Mouse (Mus musculus) ES-Bruce4 (cell line): ENCODE results near the gene Apol7a. TPM values are rescaled to one million over a fixed set of nuclear protein-coding genes. Genes with fewer than 3 reads are reported as not detected.

Source experiments
- H3K27ac ChIP-seq: 2 replicates; pipeline ENCODE4 v1.5.1; 2012; ENCODE audit warnings: low read length, inconsistent platforms; ENCODE audit not compliant: insufficient read depth
- H3K27me3 ChIP-seq: 2 replicates; pipeline ENCODE4 v1.6.1; 2012; ENCODE audit warnings: mild to moderate bottlenecking, low read length, inconsistent platforms; ENCODE audit not compliant: control insufficient read depth, poor library complexity, insufficient read depth, severe bottlenecking
- H3K36me3 ChIP-seq: 2 replicates; pipeline ENCODE4 v1.6.1; 2012; ENCODE audit warnings: inconsistent platforms, mild to moderate bottlenecking, low read length, moderate library complexity; ENCODE audit not compliant: control insufficient read depth, poor library complexity, insufficient read depth, severe bottlenecking
- H3K4me1 ChIP-seq: one replicate; pipeline ENCODE4 v1.8.1; 2011; ENCODE audit warnings: low read length; ENCODE audit not compliant: control insufficient read depth, insufficient read depth
- H3K4me3 ChIP-seq: 2 replicates; pipeline ENCODE4 v1.5.1; 2011; ENCODE audit warnings: low read depth, mild to moderate bottlenecking, low read length
- H3K9ac ChIP-seq: 2 replicates; pipeline ENCODE4 v1.6.1; 2012; ENCODE audit warnings: low read depth, mild to moderate bottlenecking, inconsistent platforms; ENCODE audit not compliant: poor library complexity, severe bottlenecking
- H3K9me3 ChIP-seq: replicated peaks from 2 replicates; pipeline ENCODE4 v1.6.1; 2012; ENCODE audit warnings: mild to moderate bottlenecking, low read length, inconsistent platforms; ENCODE audit not compliant: control insufficient read depth, poor library complexity, insufficient read depth, severe bottlenecking
- CTCF ChIP-seq: IDR thresholded peaks from one replicate; pipeline ENCODE4 v1.8.1; 2011; ENCODE audit warnings: low read depth, low read length
- EP300 ChIP-seq: IDR thresholded peaks from 2 replicates; pipeline ENCODE4 v1.6.1; 2011; ENCODE audit warnings: low read depth, low read length; ENCODE audit not compliant: insufficient read depth
- POLR2A ChIP-seq: IDR thresholded peaks from one replicate; pipeline ENCODE4 v1.8.1; 2011; ENCODE audit warnings: low read length; ENCODE audit not compliant: insufficient read depth
- polyA plus RNA-seq: library from polyadenylated mRNA; stranded (reverse); fragments of >200 nt; gene quantifications from 2 replicates; pipeline ENCODE4 v1.2.4, GENCODE M21; 2011; ENCODE audit warnings: low read depth; ENCODE audit not compliant: missing spikeins, insufficient read depth, insufficient read length

Gene Apol7a
- polyA plus RNA-seq, 1 experiment = not detected

DNA sequence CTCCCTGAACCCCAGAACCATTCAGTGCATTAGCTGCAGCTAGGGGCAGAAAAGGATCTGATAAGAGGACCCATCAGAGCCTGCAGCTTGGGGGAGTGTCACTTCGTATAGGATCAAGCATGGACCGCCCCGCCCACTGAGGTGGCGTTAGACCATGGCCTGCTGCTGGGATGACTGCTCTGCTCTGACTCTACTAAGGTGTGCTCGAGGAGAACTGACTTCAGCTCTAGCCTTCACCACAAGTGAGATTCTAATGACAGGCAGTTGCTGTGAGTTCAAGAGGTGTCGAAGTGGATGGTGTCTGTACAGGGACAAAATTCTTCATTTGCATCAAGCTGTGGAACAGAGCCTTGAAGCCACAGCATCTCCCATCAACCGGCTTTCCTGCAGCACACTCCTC lies 46.0 kb downstream of the Apol7a start:
- no peak for TF ChIP-seq POLR2A
- TF ChIP-seq CTCF = no peak
- TF ChIP-seq EP300 = no peak
- Histone ChIP-seq H3K9me3 (no peaks in the 10 kb centered on the region), H3K27ac (no peak overlapping the region), H3K27me3 (no peaks in the 10 kb centered on the region), H3K4me1 (peaks cover 11% of the 10 kb centered on the region), H3K36me3 (no peaks in the 10 kb centered on the region), H3K4me3 (no peak overlapping the region), H3K9ac (no peak overlapping the region)

- Histone ChIP-seq H3K4me1 (peaks cover 11% of the 10 kb centered on the region), H3K27ac (no peak overlapping the region), H3K4me3 (no peak overlapping the region), H3K9ac (no peak overlapping the region), H3K9me3 (no peaks in the 10 kb centered on the region), H3K27me3 (no peaks in the 10 kb centered on the region), H3K36me3 (no peaks in the 10 kb centered on the region)
- TF ChIP-seq POLR2A (no peak), CTCF (no peak), EP300 (no peak)
These were observed 48.8 kb downstream of the Apol7a start for GRCm38 (mm10) chr15:77350117-77350516.

DNA sequence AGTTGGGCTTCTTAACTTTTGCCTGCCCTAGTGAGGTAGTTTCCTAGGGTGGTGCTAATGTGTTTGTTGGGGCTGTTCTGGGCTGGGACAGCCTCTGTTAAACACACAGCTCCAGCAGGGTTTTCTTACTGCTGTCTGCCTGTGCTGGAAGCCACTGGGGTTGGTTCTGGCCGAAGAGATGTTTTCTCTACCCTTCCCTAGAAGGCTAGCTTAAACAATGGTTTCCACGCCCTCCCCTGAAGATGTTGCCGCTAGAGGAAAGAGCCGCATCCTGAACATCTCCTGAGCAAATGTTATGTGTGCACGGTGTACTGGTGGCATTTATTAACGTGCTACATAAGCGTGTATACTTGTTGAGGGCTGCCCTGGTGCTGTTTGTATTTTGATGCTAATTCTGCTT lies 50.8 kb downstream of the Apol7a start:
- Histone ChIP-seq H3K4me3 (no peak overlapping the region), H3K36me3 (no peaks in the 10 kb centered on the region), H3K27me3 (no peaks in the 10 kb centered on the region), H3K9me3 (no peaks in the 10 kb centered on the region), H3K4me1 (peaks cover 1% of the 10 kb centered on the region), H3K27ac (peak overlapping the region; percentile 57), H3K9ac (no peak overlapping the region)
- TF ChIP-seq POLR2A = no peak
- TF ChIP-seq CTCF = no peak
- TF ChIP-seq EP300 = no peak

GRCm38 (mm10) chr15:77344127-77345125 lies 54.5 kb downstream of the Apol7a start:
- TF ChIP-seq EP300 = 0 out of 2 replicates have a peak, but pooled peaks have one; percentile 41
- TF ChIP-seq POLR2A = no peak
- H3K36me3 ChIP-seq = no peaks in the 10 kb centered on the region
- H3K9me3 ChIP-seq = no peaks in the 10 kb centered on the region
- H3K4me3 ChIP-seq = peak overlapping the region; percentile 19
- H3K27me3 ChIP-seq = no peaks in the 10 kb centered on the region
- peak overlapping the region; percentile 46 for H3K9ac ChIP-seq
- peaks cover 2% of the 10 kb centered on the region for H3K4me1 ChIP-seq
- peak overlapping the region; percentile 70 for H3K27ac ChIP-seq

DNA sequence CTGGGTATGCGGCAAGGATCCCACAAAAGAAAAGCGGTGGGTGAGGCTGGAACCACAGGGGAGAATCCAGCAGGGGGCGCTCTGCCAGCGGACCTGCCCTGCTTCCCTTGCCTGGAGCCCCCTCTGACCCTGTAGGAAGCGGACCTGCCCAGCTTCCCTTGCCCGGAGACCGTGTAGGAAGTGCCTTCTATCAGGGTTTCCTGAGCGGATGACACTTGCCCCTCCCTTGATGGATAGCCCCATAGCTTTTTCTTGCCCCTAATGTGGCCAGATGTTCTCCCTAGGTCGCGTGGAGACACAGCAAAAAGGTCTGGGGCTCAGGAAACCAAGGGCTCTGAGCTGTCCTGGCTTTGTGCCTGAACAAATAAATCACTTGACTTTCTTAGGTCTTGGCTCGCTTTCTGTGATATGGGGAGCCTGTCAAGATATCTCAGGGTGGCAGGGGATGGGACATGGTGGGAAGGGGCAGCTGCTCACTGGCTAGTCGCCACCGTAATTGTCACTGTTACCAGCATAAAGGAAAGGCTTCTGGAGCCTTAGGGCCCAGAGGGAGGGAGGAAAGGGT lies 55.3 kb downstream of the Apol7a start:
- H3K27me3 ChIP-seq = no peaks in the 10 kb centered on the region
- peak overlapping the region; percentile 70 for H3K27ac ChIP-seq
- H3K4me1 ChIP-seq = peaks cover 2% of the 10 kb centered on the region
- H3K36me3 ChIP-seq = no peaks in the 10 kb centered on the region
- TF ChIP-seq POLR2A (no peak), CTCF (peak; percentile 88), EP300 (peak; percentile 63; the same call in 1 of the 2 replicates)
- H3K4me3 ChIP-seq = peak overlapping the region; percentile 63
- H3K9me3 ChIP-seq = no peaks in the 10 kb centered on the region
- H3K9ac ChIP-seq = peak overlapping the region; percentile 46
